Mouse (Mus musculus) frontal cortex, postnatal 36 days (tissue): ENCODE data around the gene Trmt1.
"Not testable (repeated sequence)": the region's sequence is repeated elsewhere in the genome, so short reads cannot be mapped to it uniquely, and the experiment has no call there.

Experiments used
- DNase-seq, 2 experiments: peaks; one replicate each; pipeline ENCODE4 v3.0.0; 2022; ENCODE audit warnings: low spot score in 2 of 2

Gene Trmt1

DNA sequence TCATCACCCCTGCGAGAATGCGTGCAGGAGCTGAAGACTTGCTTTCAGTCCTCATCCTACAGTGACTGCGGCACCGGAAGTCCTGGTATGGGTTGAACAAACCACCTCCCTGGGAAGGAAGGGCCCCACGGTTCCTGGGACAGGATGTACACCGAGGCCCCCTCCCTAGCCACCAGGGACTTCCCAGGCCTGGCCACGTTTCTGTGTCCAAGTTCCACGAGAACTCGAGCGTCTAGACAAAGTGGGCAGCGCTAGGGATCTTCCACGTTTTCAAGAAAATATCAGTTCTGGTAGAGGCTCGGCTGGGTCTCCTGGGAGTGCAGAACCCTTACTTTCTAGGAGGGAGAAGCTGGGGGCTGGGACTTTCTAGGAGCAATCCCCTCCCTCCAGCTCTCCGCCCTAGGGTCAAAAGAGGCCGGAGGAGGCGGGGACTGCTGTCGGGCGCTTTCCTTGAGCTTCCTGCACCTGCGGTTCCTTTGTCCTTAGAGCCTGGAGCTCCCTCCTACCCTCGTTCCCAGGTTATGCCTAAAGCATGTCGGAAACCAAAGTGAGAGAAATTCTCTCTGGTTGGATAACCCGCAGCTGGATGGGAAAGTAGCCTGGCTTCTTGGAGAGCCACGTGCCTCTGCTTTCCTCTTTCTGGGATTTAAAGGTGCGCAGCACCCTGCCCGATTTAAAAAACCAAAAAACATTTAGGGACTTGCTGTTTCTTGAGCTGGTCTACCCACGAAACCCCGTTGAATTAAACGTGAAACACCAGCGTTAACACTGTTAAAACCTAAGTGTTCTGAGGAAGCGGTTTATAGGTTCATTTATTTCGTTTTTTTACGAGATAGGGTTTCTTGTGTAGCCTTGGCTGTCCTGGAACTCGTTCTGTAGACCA lies 25.9 kb upstream of the Trmt1 start:
- no peak for DNase-seq

DNA sequence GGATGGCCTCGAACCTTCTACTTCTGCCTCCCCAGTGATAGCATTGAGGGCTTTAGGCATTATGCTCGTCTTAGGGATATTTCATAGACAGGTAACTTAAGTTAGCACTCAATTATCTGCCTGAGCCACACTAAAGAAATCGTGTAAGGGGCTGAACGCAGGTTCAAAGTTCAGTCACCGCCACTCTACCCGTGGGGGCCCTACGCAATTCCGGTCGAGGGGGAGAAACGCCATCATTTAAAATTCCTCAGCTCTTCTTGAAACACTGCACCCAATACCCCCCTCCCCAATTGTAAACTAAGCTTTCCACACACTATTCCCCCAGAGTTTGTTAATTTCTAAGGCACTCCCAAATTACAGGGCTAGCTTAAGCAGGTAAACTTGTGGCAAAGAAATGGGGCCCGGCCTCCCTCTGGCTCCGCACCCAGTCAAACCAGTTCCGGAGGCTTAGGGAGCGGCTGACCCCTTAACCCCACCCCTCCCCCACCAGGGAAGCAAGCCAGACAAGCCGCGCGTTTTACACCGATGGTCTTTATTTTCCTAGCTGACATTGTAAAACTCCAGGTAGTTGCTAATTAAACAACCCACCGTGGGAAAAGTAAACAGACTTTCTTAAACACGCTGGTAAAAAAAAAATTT lies 25.2 kb upstream of the Trmt1 start:
- no peak for DNase-seq

DNA sequence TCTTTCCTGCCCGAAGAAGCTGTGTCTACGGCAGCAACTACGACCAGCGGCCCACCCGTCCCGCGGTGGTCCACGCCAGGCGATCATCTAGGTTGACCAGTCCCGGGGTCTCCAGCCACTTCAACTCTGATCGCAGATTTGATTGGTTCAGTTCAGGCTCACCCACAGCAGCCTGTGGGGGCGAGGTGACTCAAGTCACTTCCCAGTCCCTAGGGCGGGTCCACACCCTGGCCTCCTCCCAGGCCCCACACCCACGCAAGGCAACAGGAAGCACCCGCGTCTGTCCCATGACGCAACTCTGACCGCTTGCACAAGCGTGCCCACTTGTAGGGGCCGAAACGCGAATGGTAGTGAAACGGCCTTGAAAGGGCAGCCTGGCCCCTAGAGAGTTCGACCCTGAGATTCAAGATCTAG lies 24.6 kb upstream of the Trmt1 start:
- peak; percentile 44 to 57 for DNase-seq

DNA sequence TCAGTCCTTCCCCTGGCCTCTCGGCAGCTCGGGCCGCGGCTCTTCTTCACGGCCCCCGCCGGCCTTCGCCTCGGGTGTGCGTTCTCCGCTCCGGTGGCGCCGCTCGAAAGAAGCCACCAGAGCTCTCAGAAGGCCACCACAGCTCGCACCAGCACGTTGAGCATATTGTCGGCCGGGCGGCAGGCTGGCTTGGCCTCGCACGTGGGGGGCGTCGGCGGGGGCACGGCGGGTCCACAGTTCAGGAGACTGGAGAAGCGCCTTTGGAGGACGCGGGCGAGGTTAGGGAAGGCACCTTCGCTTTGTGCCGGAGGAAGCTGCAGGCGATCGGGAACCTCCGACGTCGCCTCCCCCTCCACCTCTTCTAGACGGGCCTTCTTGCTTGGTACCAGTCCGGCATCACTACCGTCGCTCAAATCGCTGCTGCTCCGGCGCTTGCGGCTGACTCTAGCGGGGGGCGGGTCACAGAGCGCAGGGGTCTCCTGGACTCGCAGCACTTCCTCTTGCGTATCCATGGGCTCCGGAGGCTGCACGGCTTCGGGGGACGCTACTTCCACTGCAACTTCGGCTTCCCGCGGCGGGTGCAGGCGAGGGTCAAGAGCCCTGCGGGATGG lies 24.0 kb upstream of the Trmt1 start:
- DNase-seq, result peak in 1 of 2 experiments; percentile 24

DNA sequence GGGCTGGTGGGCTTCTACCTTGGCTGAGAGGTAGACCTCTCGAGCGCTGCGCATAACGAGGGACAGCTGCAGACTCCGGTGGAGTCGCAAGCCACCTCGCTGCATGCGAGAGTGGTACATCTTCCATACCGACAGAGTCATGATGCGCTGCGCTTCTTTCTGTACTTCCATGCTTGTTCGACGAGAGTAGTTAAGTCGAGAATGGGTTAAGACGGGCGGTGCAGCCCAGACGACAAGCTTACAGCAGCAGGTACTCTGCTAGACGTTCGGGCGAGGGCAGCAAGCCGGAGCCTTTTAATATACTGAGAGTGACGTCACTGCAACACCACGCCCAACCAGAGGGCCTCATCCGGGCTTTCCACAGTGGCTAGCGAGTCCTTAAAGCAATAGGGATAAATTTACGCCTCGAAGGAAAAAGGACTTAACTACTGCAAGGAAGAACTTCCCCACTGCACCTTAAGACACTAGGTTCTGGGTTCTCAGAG lies 23.5 kb upstream of the Trmt1 start, which contains the start of gene Ier2:
Gene Ier2, minus strand, starts transcription at position 272 of the 485 bp plus-strand sequence.
- peak; percentile 95 to 96 for DNase-seq

DNA sequence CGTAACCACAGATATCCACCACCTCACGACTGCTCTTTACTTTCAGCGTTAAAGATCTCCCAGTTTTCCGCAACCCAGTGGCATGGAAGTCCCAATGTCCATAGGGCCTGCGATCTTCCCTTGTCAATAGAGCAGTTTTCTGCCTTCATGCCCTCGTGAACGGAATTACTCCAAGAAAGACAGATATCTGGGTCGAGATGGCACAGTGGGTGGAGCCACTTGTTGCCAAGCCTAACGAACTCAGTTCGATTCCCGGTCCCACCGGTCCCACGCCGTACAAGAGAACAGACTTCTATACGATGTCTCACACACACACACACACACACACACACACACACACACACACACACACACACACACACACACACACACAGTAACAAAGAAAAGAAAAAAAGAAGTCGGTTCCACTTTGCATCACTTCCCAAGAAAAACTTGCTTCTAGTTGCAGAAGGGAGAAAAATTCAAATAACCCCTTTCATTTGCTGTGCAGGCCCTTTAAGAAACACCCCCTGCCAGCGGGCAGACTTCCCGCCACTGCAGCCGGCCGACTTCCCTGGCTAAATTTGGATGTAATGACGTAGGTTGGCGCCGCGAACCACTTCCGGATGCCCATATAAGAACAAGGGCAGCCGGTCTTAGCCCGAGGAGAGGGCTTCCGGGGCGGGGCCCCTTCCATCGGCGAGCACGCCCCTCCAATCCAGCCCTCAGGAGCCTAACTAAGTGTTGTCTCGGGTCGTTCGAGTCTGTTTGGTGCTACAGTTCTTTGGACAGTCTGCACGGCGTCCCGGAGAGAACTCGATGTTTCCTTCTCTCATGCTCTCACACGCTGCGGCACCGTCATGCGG lies 22.4 kb upstream of the Trmt1 start:
- peak; percentile 95 to 97 for DNase-seq

DNA sequence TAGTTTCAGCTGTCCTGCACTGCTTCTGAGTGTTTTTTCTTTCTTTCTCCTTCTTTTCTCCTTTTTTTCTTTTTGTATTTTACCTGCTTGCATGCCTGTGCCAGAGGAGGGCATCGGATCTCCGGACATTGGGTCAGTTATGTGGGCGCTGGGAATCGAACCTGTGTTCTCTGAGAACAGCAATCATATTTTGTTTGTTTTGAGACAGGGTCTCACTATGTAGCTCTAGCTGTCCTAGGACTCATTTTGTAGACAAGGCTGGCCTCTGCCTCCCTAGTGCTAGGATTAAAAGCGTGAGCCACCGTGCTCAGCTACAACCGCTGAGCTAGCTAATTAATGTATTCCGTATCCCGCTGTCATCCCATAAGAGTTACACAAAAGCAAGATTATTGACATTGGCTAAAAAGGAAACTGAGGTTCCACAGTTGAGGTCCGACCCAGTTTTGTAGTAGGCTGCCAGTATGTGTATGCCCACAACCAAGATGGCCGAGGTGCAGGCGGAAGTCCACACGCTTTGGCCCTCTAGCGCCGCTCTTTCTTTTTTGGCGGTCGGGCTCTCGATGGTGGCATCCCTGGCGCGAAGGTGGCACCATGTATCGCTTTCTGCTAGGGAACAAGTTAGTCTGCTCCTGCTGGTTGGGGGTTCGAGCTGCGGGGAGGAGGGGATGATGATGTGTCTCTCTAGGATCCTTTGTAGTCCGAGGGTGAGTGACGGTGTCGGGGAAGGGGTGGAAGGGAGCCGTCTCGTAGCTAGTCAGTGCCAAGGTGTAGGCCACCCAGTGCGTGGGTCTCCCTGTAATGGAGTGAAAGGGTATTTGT lies 21.3 kb upstream of the Trmt1 start:
- peak; percentile 79 to 82 for DNase-seq

DNA sequence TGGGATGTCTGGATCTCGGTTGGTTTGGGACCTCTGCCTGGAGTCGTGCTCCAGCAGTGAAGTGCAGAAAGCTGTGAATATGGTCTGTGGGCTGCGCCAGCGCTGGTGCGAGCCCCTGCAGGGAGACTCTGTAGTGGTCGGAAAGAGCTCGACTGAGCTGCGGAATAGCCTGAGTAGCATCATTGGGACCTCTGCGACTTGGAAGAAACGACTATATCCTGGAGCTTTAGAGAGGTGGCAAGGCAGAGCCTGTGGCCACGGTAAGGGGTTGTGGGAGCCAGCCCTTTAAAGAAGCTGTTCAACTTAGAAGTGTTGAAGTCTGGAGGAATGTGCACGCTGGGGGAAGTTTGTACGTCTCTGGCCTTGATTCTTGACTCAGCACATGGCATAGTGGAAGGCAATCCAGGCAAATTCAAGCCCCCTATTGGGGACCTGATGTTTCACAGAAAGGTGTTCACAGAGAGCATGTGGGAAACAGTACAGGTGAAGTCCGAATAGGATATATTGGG lies 20.7 kb upstream of the Trmt1 start:
- no peak for DNase-seq

DNA sequence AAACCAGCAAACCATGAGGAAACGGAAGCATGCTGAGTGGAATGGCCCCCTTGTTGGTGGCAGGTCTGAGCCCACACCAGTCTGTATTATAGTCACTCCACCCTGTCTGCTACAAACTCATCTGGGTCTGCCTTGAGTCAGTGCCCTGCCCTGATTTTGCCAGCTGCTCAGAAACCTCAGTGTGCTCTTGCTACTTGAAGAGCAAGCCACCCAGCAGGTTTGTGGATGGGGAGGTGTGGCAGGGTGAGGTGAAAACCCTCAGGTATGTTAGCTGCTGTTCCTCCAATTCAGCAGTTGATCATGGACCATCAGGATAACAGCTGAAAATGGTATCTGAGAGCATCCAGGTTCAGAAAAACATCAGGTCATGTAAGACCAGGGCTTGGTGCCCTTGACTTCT lies 18.0 kb upstream of the Trmt1 start:
- DNase-seq, result no peak

DNA sequence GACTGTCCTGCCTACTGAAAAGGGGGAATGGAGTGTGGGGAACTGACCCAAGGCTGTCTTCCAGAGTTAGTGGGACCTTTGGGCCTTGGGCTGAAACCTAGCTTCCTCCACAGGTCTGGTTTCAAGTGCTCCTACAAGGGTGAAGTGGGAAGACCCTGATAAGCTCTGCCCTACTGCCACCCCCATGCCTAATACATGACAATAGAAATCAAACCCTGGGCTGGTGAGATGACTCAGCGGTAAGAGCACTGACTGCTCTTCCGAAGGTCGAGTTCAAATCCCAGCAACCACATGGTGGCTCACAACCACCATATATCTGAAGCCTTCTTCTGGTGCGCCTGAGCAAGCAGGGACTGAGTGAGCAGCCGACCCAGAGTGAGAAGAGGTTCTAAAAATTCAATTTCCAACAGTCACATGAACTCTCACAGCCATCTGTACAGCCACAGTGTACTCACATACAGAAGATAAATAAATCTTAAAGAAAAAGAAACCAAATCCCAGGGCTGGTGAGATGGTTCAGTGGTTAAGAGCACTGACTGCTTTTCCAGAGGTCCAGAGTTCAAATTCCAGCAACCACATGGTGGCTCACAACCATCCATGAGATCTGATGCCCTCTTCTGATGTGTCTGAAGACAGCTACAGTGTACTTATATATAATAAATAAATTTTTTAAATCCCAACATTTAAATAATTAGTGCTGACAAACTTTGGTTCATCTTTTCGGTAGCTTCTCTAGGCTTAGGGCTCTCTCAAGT lies 17.2 kb upstream of the Trmt1 start:
- no peak for DNase-seq

DNA sequence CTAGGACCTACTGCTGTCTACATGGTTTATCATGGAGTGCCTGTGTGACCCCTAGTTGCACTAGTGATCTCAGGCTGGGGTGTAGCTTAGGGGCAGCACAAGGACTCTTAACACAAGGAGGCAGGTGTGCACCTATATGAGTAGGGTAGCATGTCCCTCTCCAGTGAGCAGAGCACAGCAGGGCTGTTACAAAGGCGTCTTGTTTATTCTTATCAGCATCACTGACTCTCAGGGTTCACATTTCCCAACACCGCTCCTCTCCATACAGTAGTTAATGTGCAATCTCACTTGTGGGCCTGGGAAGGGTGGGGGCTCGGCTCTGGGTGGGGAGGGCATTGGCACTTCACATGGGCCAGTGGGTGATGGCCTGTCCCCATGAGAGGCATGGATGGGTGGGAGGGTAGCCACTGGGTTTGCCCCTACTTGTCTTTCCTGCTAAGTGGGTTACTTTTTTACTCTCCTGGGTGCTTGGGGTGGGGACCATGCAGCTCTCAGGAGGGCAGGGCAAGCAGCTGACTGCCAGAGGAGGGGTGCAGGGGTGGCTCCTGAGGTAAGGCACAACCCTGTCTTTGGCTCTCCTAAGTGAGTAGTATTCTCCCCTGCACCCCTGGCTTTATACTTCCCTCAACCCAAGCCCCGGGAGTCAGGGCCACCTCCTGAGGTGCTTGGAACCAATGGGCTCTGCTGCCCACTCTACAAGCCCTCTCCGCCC lies 15.7 kb upstream of the Trmt1 start:
- not testable (repeated sequence) for DNase-seq

DNA sequence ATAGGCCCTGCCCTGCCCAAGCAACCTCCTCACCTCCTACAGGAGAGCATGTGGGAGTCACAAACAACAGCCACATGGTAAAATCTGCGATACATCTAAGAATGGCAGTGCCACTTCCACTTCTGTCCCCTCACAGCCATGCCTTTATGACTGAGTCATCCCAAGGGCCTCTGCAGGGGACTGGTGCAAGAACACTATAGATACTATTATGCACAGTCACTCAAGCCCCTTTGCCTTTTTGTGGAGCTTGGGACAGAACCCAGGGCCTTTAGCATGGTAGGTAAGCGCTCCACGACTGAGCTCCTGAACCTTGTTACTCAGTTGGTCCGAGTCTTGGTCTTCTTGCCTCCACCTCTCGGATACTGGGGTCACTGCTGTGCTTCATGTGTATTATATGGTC lies 8.8 kb upstream of the Trmt1 start:
- no peak for DNase-seq

DNA sequence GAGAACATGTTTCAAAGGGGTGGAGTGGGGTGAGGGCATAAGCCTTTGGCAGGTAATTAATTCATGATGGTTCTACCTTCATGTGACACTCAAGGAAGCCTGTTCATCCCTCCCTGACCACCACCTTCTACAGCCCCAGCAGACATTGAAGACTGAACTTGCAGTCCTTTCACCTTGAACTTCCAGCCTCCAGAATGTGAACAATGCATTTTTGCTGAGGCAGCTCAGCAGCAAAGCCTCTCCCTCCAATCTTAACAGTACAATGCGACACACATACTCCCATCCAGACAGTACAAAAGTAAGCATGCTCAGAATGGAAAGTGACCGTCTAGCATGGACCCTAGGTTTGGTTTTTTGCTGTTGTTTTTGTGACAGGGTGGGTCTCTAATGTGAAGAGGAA lies 4.6 kb upstream of the Trmt1 start:
- no peak for DNase-seq

DNA sequence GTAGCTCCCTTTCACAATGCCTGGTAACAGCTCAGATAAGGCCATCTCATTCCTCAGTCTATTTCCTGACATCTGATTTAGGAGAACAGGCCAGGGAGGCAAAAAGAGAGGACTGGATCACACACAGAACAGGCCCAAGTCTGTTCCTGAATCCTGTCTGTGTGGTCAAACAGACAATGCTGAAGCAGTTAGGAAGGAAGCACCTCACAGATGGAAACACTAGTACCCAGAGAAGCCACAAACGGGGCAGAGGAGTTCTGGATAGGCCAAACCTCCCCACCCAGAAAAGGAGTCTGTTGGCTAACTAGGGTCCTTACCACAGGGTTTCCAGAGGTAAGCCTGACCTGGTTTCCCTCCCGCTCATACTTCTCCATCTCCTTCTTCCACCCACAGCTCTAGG lies 3.9 kb upstream of the Trmt1 start:
- DNase-seq, result no peak

DNA sequence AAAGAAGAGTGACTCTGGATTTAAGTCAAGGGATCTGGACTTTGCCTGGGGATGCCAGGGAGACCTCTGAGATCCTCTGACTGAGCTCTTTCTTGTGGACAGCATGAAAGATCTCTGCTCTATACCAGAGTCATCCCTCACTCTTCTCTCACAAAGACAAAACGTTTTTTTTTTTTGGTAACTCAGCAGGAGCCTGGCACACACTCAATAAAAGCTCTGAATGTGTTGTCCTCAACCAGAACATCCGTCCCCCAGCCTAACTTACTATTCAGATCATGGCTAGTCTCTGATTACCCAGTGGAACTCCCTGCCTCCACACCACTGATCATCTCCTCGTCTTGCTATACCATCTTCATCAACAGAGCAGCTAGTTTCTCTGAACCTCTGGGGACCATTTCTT lies 1.6 kb upstream of the Trmt1 start:
- no peak for DNase-seq

DNA sequence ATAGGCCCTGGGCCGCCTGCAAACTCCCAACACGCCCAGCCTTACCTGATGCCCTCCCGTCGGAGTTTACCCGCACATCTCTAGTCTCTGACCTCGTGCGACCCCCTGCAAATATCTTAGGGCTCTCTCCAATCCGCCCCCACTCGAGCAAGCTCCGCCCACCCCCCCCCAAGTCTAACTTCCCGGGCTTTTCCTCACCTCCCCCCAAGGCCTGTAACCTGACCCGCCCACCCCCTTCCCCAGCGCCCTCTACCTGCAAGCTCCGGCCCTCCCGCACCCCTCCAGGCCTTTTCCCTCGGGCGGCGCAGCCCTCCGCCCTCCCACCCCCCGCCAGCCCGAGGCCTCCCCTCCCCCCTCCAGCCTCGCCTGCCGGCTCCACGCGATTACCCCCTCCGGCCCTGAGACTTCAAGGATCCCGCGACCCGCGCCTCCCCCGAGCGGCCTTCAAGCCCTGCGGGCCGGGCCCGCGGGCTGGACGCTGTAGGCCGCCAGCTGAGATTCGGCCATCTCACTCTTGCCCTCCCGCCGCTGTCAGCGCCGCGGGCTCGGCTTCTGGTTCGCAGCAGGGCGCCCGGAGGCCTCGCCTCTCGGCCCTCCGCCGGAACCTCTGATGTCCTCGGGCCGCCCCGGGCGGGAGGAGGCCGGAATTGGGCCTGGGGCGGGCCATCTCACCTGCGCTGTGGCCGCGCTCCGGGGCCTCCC lies 1.0 kb downstream of the Trmt1 start:
- no peak for DNase-seq

DNA sequence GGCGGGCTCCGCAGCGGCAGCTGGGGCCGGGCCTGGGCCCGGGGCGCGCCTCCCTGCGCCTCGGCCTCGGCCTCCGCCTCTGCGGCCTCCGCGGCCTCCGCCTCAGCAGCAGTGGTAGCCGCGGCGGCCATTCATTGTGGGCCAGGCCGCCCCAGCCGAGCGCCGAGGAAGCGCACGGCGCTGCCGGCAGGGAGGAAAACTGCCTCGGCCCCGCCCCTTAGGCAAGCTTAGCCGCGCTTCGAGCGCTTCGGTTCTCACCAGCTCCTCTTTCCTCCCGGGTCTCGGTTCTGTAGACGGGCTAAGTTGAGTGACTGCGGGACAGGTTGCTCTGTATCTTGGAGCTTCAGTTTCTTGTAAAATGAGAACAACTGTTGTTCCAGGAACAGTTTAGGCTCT lies 1.6 kb downstream of the Trmt1 start, which contains the start of gene Nacc1:
Gene Nacc1, minus strand, starts transcription at position 158 of the 396 bp plus-strand sequence.
- peak; percentile 86 to 87 for DNase-seq
